Mouse (Mus musculus) cerebellum, adult 2 months (tissue): ENCODE data around the gene Iyd.

Experiments
- CTCF ChIP-seq: fragments of 200-500 bp; IDR thresholded peaks from 2 replicates; pipeline ENCODE4 v1.5.1; 2011; ENCODE audit warnings: low read depth, mild to moderate bottlenecking, control low read depth, low read length, moderate library complexity, borderline replicate concordance; ENCODE audit not compliant: insufficient read depth
- POLR2A ChIP-seq: fragments of 200-500 bp; IDR thresholded peaks from 2 replicates; pipeline ENCODE4 v1.6.1; 2011; ENCODE audit warnings: low read length, control low read depth, borderline replicate concordance; ENCODE audit not compliant: insufficient read depth

GRCm38 (mm10) chr10:3512620-3513305 lies 27.3 kb upstream of the Iyd start:
- TF ChIP-seq CTCF (no peak; the same call in 1 of the 2 replicates), POLR2A (no peak)
